Mouse (Mus musculus): ENCODE measurements around the gene Pik3r4. TPM values are rescaled to one million over a fixed set of nuclear protein-coding genes. Genes with fewer than 3 reads are reported as not detected.
A peak's percentile ranks its signal among the peaks of the same experiment; 100 is the strongest.
"Not testable (repeated sequence)": the region's sequence is repeated elsewhere in the genome, so short reads cannot be mapped to it uniquely, and the experiment has no call there.

Gene Pik3r4
- total RNA-seq (2021), result 10 to 100 TPM; 33.7 to 36.6 TPM

DNA sequence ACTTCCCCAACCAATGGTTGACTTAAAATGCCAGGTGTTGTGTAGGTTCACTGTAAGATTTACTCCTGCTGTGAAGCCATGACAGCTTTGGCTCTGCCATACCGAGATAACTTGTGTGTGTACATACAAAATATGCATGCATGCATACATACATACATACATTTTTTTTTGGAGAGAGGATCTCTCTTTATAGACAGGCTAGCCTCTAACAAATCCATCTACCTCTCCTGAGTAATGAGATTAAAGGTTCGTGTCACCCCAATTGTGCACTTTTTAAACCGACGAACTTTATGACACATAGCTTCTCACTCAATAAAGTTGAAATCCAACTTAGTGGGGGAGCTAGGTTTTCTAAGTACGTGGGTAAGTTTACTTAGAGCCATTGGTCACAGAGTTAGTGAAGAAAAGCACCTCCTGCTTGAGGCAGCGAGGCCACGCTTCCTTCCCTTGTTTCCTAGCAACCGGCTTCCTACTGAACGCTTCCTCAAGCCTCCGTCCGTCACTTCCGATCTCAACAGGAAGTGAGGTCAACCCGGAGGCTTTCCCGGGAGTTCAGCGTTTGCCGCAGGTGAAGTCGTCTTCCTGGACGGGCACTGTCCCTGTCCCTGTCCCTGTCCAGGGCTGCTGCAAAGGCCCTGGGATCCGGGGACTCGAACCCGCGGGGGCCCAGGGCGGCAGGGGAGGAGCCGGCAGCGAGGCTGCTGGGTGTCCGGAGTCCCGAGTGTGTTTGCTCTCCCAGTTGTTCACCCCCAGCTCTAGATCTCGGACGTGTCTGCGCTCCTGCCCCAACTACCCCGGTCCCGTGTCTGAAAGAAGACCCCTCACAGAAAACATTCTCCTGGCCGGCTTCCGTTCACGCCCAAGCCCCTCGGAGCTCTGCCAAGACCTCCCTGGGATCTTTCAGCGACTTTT is at the start of gene Pik3r4:
Gene Pik3r4, plus strand, starts transcription at position 519 of the 912 bp plus-strand sequence.
- intact Hi-C loops (cut with DNase I), result no loop called here
- peak; percentile 76 for DNase-seq

GRCm38 (mm10) chr9:105598906-105599305 is 43.9 kb upstream of the Pik3r4 start:
- no peak for DNase-seq
- intact Hi-C loops (cut with DNase I), result no loop called here

- intact Hi-C loops (cut with DNase I), result no loop called here
- DNase-seq, result peak; percentile 70
These were observed 30.6 kb upstream of the Pik3r4 start for GRCm38 (mm10) chr9:105611980-105612771.

DNA sequence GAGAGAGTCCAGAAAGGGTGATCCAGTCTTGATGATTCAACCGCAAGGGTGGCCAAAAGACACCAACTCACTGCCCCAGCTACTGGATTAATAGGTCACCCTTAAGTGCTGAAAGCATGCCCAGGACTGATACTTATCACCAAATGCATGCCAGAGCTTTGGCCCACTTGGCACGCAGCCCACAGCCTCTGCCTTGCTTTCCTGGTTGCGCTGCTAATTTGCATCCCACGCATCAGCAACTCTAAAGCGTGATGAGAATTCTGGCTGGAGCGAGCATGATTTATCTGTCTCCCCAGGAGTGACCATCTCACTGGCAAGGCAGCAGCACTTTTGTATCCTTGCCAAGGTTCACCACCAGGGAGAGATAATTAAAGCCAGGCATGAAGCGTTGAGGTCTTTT is 29.9 kb upstream of the Pik3r4 start:
- peak; percentile 88 for DNase-seq
- intact Hi-C loops (cut with DNase I), result no loop called here

DNA sequence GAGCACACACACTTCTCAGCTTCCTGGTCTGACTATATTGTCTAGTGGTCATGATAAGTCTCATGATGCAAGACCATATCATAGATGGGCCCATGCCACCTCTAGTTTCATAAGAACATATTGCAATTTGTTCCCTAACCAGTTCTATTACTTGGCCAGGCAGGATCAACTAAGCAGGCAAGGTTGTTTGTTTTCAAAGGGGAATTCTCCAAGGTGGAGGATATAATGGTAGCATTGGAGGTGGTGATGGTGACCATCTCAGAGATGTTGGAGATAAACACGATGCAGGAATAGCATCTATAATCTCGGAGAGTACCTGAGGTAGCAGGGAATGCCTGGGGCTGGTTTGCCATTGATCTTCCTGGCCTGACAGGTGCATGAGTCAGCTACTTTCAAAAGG is 26.8 kb upstream of the Pik3r4 start:
- no peak for DNase-seq
- intact Hi-C loops (cut with DNase I), result loop anchor here (5.0 kb wide), 1 partner anchor 119 kb away; no protein-coding TSS in a partner anchor

DNA sequence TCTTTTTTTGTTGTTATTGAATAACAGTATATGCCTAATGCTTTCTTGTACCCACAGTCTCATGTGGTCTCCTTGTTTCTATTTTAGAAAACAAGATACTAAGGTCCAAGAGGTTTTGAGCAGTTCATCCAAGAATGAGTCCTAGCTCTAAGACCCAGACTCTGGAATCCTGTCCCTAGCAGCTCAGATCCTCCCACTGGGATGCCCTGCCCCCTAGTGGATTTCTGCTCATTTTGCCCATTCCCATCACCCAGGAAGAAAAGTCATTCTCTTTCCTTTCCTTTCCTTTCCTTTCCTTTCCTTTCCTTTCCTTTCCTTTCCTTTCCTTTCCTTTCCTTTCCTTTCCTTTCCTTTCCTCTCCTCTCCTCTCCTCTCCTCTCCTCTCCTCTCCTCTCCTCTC is 25.5 kb upstream of the Pik3r4 start:
- intact Hi-C loops (cut with DNase I), result loop anchor here (5.0 kb wide), 1 partner anchor 120 kb away; no protein-coding TSS in a partner anchor

GRCm38 (mm10) chr9:105633961-105634360 is 8.8 kb upstream of the Pik3r4 start:
- intact Hi-C loops (cut with DNase I), result no loop called here
- DNase-seq, result no peak

More for the DNA sequence above, 25.5 kb upstream of the Pik3r4 start:
- peak; percentile 69 for DNase-seq

DNA sequence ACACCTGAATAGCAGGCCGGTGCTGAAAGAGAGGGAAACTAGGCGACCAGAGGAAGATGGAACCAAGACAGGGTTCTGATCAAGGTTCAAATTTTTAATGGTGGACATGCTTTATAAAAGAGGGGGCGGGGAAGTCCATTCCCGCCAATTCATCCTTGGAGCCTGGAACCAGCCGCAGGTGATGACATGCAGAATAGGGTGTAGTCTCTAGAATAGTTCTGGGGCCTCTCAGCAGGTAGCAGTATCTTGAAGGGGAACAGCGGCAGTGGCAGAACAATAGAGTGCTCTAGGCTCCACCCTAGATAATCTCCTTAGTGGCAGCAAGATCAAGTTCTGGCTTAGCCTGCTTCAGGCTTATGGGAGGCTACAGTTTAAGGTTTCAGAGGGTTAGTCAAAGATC is 1.4 kb upstream of the Pik3r4 start:
- intact Hi-C loops (cut with DNase I); DNase-seq: not testable (repeated sequence)

DNA sequence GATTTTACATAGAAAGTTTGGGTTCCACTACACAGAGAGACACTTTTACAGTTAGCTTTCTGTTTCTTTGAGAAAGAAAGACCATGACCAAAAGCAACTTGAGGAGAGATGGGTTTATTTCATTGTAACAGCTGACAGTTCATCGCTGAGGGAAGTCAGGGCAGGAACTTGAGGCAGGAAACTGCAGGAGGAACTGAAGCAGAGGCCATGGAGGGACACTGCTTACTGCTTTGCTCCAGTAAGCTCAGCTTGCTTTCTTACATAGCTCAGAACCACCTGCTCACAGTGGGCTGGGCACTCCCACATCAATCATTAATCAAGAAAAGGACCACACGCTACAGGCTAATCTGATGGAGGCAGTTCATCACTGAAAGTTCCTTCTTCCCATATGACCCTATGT is 13.4 kb downstream of the Pik3r4 start:
- intact Hi-C loops (cut with DNase I), result no loop called here
- no peak for DNase-seq

DNA sequence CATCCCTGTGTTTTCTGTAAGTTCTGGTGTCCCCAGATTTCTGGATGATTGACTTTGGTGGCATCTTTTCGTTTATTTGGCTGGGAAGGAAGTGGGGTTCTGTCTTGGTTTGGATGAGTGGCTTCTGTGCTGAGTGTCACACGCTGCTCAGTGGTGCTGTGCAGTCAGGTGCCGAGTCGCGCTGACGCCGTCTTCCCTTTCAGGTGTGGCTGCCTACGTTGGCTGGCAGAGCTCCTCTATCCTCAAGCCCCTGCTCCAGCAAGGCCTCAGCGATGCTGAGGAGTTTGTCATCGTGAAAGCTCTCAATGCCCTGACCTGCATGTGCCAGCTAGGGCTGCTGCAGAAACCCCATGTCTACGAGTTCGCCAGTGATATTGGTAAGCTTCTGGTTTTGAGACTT is 15.4 kb downstream of the Pik3r4 start:
- DNase-seq, result no peak
- intact Hi-C loops (cut with DNase I), result no loop called here

DNA sequence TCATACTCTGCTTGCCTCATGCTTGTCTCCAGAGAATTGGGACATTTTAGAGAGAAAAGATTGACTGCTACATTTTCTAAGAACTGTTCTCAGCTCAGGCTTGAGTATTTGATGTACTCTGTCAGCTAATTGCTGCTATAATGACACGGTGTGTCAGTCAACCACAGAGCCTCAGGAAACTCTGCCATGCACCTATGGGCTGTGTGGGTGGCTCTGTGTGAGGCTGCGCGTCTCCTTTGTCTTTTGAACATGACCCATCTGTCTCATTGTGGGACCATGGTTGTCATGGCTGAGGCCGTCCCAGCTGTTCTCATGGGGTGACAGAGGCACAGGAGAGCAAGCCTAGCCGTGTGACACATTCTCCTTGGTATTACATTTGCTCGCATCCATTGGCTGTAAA is 17.1 kb downstream of the Pik3r4 start:
- intact Hi-C loops (cut with DNase I), result no loop called here
- no peak for DNase-seq

- no peak for DNase-seq
- intact Hi-C loops (cut with DNase I), result no loop called here
These were observed 22.5 kb downstream of the Pik3r4 start for GRCm38 (mm10) chr9:105665269-105665668.

DNA sequence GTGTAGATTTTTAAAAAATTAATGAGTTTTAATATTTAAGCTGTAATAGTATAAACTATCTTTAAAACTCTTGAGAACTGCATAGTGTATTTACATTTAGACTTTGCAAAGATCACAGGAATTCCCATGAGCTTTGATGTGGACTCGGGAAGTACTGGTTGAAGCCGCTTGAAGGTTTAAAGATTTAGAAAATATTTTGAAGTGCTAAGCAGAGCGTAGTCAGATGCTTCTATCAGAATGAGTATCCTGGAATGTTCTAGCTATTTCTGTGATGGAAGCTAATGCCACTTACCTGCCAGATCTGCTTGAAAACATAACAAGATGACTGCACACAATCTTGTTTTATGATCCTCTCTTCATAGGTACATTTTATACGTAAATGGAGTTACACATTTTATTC is 28.1 kb downstream of the Pik3r4 start:
- intact Hi-C loops (cut with DNase I), result no loop called here
- no peak for DNase-seq

DNA sequence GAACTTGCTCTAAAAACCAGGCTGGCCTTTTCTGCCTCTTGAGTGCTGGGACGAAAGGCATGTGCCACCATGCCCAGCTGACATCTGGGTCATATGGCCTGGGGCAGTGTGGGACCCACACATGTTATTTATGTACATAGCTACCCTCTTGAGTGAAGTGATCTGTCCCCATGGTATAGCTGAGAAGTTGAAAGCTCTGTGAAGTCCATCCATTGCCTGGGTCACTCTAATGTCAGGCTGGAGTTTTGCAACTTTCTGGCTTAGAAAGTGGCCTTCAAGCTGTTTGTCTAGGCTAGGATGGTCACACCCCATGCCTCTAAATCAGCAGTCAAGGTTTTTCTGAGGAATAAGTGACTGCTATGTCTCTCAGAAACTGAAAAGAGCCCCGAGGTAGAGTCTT is 29.3 kb downstream of the Pik3r4 start:
- no peak for DNase-seq
- intact Hi-C loops (cut with DNase I), result no loop called here

DNA sequence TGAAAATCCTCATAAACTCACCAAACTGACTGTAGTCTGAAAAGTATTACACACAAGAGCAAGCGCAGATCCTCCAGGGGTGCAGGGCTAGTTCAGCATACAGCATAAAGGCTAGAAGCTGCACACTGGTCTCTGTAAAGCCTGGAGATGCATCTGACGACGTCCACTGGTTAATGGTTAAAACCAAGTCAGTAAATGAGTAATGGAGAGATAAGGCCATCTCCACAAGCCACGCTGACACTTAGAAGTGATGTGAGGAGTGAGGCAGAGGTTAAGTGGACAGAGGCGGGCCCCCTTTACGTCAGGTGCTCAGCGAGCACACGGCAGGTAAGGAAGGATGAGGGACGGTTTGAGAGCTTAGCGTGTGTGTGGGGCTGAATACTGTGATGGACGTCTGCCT is 33.2 kb downstream of the Pik3r4 start:
- DNase-seq, result no peak
- intact Hi-C loops (cut with DNase I), result no loop called here

GRCm38 (mm10) chr9:105681386-105681785 is 38.6 kb downstream of the Pik3r4 start:
- no peak for DNase-seq
- intact Hi-C loops (cut with DNase I), result no loop called here

DNA sequence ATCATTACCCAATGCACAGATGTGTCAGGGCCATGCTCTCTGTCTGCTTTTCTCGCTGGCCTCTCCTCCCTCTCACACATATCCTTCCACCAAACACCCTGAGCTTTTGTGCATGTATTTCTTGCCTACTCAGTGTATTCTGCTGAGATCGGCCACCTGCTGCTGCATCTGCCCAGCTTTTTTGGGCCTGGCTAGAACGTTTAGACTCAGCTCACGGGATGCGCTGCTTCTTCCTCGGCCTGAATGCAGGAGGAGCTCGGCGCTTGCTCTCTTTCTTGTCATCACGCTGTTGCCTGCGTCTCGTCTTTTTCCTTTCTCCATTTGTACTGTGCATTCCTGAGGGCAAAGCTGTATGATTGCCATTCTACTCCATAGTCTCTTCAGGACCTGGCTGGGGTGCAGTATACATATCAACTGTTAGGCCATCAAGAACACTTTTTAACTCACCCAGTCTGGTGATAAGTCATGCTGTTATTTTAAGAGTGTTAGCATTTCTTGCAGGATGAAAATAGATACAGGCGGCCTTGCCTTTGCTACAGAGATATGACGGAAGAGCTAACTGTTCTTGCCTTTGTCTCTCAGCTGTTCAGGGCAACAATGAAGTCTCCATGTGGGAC is 41.9 kb downstream of the Pik3r4 start:
- intact Hi-C loops (cut with DNase I), result no loop called here
- DNase-seq, result no peak

DNA sequence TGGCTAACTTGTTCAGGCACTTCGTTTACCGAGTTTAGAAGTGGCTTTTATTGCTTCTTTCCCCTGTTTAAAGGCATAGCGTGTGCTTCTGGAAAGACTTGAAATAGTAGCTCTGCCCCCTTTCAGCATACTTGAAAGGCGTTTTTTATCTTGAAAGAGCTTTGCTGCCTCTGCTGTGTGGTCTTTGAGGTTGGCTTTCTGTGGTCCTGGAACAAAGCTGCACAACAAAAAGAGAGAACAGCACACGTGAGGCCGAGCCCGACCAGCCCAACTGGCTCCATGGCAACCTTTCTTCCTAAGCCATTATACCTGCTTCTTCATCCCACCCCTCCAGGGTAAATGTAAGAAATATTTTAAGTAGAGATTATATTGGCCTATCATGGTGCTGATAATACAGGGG is 46.7 kb downstream of the Pik3r4 start:
- intact Hi-C loops (cut with DNase I), result no loop called here
- no peak for DNase-seq

DNA sequence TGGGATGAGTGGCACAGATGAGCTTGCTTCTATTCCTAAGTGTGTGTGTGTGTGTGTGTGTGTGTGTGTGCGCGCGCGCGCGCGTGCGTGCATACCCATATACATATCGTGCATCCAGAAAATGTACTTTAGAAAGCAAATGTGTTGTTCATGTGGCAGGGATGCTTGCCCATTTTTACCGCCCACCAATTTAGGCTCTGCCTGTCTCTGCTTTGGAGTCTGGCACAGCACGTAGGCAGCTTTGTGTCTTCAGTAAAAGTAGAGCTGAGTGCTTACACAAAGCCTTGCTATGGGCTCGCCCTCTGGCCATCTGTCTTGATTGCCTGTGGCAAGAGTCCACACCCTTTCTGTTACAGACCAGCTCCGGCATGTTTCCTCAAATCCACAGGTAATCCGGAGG is 49.7 kb downstream of the Pik3r4 start:
- intact Hi-C loops (cut with DNase I), result loop anchor here (10.0 kb wide), 2 partner anchors 162 to 342 kb away; no protein-coding TSS in a partner anchor
- DNase-seq, result no peak

- intact Hi-C loops (cut with DNase I), result loop anchor here (10.0 kb wide), 2 partner anchors 162 to 342 kb away; no protein-coding TSS in a partner anchor
- no peak for DNase-seq
These were observed 50.3 kb downstream of the Pik3r4 start for GRCm38 (mm10) chr9:105693056-105693455.

GRCm38 (mm10) chr9:105693854-105694253 is 51.1 kb downstream of the Pik3r4 start:
- intact Hi-C loops (cut with DNase I), result loop anchor here (10.0 kb wide), 2 partner anchors 161 to 341 kb away; no protein-coding TSS in a partner anchor
- peak; percentile 92 for DNase-seq

All from left cerebral cortex, postnatal 4 days (tissue).